Mouse (Mus musculus) liver, postnatal 0 days (tissue): ENCODE measurements around the gene Tmc4. TPM values are rescaled to one million over a fixed set of nuclear protein-coding genes. Genes with fewer than 3 reads are reported as not detected.
A peak's percentile ranks its signal among the peaks of the same experiment; 100 is the strongest.

Experiments
- ATAC-seq: fragments of 200-750 bp; cut with Nextera tagmentation; 2 replicates; pipeline ENCODE4 v1.8.0; 2017; ENCODE audit warnings: mild to moderate bottlenecking, moderate library complexity
- DNase-seq: peaks from one replicate; pipeline ENCODE4 v3.0.0-alpha.2; 2016
- H3K27ac ChIP-seq: fragments of 300-500 bp; sonication (generic); 2 replicates; pipeline ENCODE4 v1.5.1; 2014; ENCODE audit warnings: antibody characterized with exemption, moderate library complexity, mild to moderate bottlenecking, low read depth
- H3K27me3 ChIP-seq: fragments of 300-500 bp; sonication (generic); 2 replicates; pipeline ENCODE4 v1.6.1; 2014; ENCODE audit warnings: low read length, control low read depth, mixed read lengths; ENCODE audit not compliant: insufficient read depth
- H3K36me3 ChIP-seq: fragments of 300-500 bp; sonication (generic); replicated peaks from 2 replicates; pipeline ENCODE4 v1.6.1; 2014; ENCODE audit warnings: mild to moderate bottlenecking, control low read depth, low read length, moderate library complexity, mixed read lengths; ENCODE audit not compliant: insufficient read depth
- H3K4me1 ChIP-seq: fragments of 300-500 bp; sonication (generic); 2 replicates; pipeline ENCODE4 v1.6.1; 2014; ENCODE audit warnings: antibody characterized with exemption, mild to moderate bottlenecking, control low read depth; ENCODE audit not compliant: insufficient read depth
- H3K4me2 ChIP-seq: fragments of 300-500 bp; sonication (generic); 2 replicates; pipeline ENCODE4 v1.6.1; 2014; ENCODE audit warnings: low read depth, mild to moderate bottlenecking, low read length, moderate library complexity, mixed read lengths
- H3K4me3 ChIP-seq: fragments of 300-500 bp; sonication (generic); 2 replicates; pipeline ENCODE4 v1.5.1; 2014; ENCODE audit warnings: low read depth, low read length
- H3K9ac ChIP-seq: fragments of 300-500 bp; sonication (generic); replicated peaks from 2 replicates; pipeline ENCODE4 v1.6.1; 2014; ENCODE audit warnings: mild to moderate bottlenecking, moderate library complexity
- H3K9me3 ChIP-seq: fragments of 300-500 bp; sonication (generic); 2 replicates; pipeline ENCODE4 v1.6.1; 2016; ENCODE audit warnings: mild to moderate bottlenecking, control low read depth, low read length, mixed read lengths
- CTCF ChIP-seq: sonication (generic); IDR thresholded peaks from 2 replicates; pipeline ENCODE4 v1.5.1; 2016; ENCODE audit warnings: antibody characterized with exemption, low read depth
- EP300 ChIP-seq: IDR thresholded peaks from 2 replicates; pipeline ENCODE4 v1.6.1; 2016; ENCODE audit warnings: antibody characterized with exemption, low read depth, mild to moderate bottlenecking
- WGBS: fragments of 180-500 bp; shearing (Covaris S2); extraction: QIAGEN DNeasy Blood & Tissue Kit; methylation state at CpG from one replicate; pipeline ENCODE4 v1.1.7; 2014; ENCODE audit not compliant: insufficient replicate concordance; 5-methylcytosine and 5-hydroxymethylcytosine counted together
- polyA plus RNA-seq: library from polyadenylated mRNA; unstranded; fragments of >200 nt; fragmentation: Nextera tagmentation; extraction: Ambion mirVana; gene quantifications from 2 replicates; pipeline ENCODE4 v1.2.1, GENCODE M21; 2015

Tmc4 gene
- polyA plus RNA-seq, 1 experiment from 2014 or later, result 4.7 TPM

DNA sequence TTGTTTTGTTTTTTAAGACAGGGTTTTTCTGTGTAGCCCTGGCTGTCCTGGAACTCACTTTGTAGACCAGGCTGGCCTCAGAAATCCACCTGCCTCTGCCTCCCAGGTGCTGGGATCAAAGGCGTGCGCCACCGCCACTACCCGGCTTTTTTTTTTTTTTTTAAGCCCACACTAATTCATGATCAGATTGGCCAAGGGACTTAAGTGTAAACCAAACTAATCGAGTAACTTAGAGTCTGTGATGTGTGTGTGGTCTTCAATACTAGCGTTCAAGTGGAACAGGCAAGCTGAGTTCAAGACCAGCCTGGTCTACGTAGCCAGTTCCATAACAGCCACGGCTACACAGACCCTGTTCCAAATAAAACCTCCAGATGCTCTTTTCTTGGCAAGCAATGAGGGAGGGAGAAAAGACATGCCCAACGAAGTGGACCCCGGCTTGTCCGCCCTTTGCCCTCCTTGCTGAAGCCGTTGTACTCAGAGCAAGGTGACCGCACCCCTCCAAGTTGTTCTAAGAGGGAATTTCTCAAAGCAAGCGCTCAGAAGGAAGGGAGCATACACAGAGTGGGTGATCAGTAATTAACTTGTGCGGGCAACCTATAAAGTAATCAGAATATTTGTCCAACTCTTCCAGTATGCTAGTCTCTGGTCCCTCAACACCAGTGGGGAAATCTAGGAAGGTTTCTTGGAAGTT lies 12.7 kb downstream of the Tmc4 start:
- peaks cover 39% of the 10 kb centered on the region for H3K36me3 ChIP-seq
- H3K9me3 ChIP-seq, result no peaks in the 10 kb centered on the region
- peak overlapping the region; percentile 91 for H3K9ac ChIP-seq
- 20% methylated on average over 15 of the region's 15 CpGs for whole genome bisulfite sequencing
- H3K4me1 ChIP-seq, result peaks cover 19% of the 10 kb centered on the region
- TF ChIP-seq CTCF (no peak), EP300 (no peak)
- no peaks in the 10 kb centered on the region for H3K27me3 ChIP-seq
- H3K27ac ChIP-seq, result peak overlapping the region; percentile 95
- peak overlapping the region; percentile 91 for H3K4me2 ChIP-seq
- DNase-seq, result peak; percentile 40
- ATAC-seq, result peak; percentile 38
- peak overlapping the region; percentile 80 for H3K4me3 ChIP-seq

DNA sequence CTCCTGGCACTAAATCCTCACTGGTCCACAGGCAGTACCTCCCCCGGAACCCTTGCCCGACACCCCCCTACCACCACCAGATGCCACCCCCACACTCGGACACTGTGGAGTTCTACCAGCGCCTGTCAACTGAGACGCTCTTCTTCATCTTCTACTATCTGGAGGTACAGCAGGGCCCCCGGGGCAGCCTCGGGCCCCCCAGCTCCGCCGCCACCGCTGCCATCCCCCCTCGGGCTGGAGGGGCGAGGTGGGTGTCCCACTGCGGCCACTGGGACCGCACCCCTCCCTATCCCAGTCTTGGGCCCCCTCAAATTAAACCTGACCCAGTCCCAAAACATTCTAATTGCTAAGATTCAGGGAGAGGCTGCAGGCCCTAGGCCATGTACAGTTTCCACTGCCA lies 18.8 kb downstream of the Tmc4 start:
- TF ChIP-seq EP300 (no peak), CTCF (no peak)
- peaks cover 98% of the 10 kb centered on the region for H3K36me3 ChIP-seq
- DNase-seq (no peak), ATAC-seq (no peak)
- no peak overlapping the region for H3K4me2 ChIP-seq
- no peak overlapping the region for H3K9ac ChIP-seq
- no peak overlapping the region for H3K27ac ChIP-seq
- H3K4me3 ChIP-seq, result no peak overlapping the region
- 92% methylated on average over 12 of the region's 14 CpGs for WGBS
- peaks cover under 1% of the 10 kb centered on the region; the same call in 1 of the 2 replicates for H3K4me1 ChIP-seq
- H3K9me3 ChIP-seq, result no peaks in the 10 kb centered on the region
- H3K27me3 ChIP-seq, result no peaks in the 10 kb centered on the region

DNA sequence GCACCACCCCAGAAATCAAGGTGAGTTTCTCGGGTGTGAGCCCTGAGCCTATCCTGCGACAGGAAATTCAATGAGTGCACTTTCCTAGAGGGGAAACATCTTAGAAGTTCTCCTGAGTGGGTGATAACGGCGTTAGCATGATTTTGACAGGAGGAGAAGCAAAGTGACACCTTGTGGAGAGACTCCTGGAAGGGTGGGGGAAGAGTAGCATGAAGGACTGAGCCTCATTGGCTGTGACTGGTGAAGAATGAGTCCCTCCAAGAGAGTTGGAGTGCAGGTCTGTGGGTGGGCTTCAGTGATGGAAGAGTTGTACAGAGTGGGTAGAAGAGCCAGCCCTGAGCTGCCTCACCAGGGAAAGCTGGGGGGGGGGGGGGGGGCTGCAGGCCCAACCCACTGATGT lies 20.4 kb downstream of the Tmc4 start:
- Histone ChIP-seq H3K27ac (no peak overlapping the region), H3K4me3 (no peak overlapping the region), H3K9me3 (no peaks in the 10 kb centered on the region), H3K36me3 (peaks cover 98% of the 10 kb centered on the region), H3K9ac (no peak overlapping the region), H3K27me3 (no peaks in the 10 kb centered on the region), H3K4me2 (no peak overlapping the region), H3K4me1 (no peaks in the 10 kb centered on the region)
- ATAC-seq (no peak), DNase-seq (no peak)
- WGBS, result 91% methylated on average over 4 of the region's 4 CpGs
- TF ChIP-seq EP300 (no peak), CTCF (no peak)

DNA sequence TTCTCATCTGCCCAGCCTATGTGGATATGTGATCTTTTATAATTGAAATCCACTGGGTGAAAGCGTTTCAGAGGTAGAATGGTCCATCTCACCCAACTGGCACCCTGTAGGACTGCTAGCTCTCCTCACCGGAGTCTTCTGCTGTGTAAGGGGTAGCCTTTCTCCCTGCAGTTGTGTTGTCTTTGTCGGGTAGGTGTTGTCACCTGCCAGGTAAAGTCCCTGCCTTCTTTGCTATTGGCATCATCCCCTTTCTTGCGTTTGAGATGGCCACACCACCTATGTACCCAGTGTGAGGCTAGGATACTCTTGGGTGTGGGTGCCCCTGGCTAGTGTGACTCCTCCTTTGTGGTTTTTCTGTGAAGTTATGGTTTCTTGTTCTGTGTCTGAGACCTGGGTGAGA lies 30.7 kb downstream of the Tmc4 start:
- Histone ChIP-seq H3K4me1 (peaks cover 23% of the 10 kb centered on the region), H3K4me2 (peak overlapping the region; percentile 93), H3K9ac (peak overlapping the region; percentile 100), H3K4me3 (peak overlapping the region; percentile 100), H3K36me3 (peaks cover 22% of the 10 kb centered on the region), H3K9me3 (no peaks in the 10 kb centered on the region), H3K27me3 (no peaks in the 10 kb centered on the region), H3K27ac (peak overlapping the region; percentile 98; the same call in 1 of the 2 replicates)
- TF ChIP-seq CTCF, result no peak
- no peak for TF ChIP-seq EP300
- WGBS, result 51% methylated on average over 4 of the region's 4 CpGs
- ATAC-seq, result no peak
- no peak for DNase-seq

DNA sequence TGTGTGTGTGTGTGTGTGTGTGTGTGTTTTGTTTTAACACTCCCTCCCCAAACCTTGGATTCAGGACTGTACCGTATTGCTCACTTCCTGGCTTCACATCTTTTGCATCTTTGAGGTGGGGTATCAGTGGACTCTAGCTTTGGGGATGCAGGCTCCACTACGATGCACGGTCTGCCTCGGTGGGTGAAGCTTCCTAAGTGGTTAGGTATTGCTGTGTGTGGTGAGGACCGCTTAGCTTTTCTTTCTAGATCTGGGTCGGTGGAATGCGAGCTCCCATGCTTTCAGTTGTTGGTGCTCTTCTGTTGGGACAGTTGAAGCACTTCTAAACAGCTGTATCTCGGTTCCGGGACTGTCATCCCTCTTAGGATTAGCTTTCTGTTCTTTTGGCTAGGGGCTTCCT lies 31.2 kb downstream of the Tmc4 start:
- Histone ChIP-seq H3K9ac (peak overlapping the region; percentile 100), H3K36me3 (peaks cover 22% of the 10 kb centered on the region), H3K27me3 (no peaks in the 10 kb centered on the region), H3K27ac (peak overlapping the region; percentile 98), H3K4me3 (peak overlapping the region; percentile 100), H3K9me3 (no peaks in the 10 kb centered on the region), H3K4me1 (peaks cover 23% of the 10 kb centered on the region), H3K4me2 (peak overlapping the region; percentile 93)
- TF ChIP-seq EP300 (no peak), CTCF (no peak)
- DNase-seq (no peak), ATAC-seq (no peak)
- WGBS, result 10% methylated on average over 9 of the region's 9 CpGs

DNA sequence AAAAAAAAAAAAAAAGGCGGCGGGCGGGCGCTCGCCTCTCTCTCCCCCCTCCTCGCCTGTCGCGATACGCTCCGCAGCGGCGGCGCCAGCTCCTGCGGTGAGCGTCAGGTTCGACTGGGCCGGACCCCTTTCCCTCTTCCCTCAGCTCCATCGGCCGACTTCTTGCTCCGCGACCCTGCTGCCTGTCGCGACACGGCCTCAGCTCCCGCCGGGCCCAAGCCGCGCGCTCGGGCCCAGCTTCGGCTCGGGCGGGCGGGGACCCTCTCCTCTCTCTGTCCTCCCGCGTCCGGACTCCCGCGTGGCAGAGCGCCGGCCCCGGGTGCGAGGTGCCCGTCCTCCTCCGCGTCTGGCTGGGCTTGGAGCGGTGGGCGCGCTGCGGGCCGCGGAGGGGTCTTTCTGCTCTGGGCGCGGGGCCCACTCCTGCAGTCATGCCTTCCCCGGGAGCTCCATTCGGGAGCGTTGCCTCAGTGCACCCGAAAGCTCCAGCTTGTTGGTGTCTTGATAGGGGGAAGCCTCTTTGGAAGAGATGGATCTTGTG lies 31.8 kb downstream of the Tmc4 start:
- Histone ChIP-seq H3K27ac (peak overlapping the region; percentile 98), H3K9me3 (no peaks in the 10 kb centered on the region), H3K4me1 (peaks cover 23% of the 10 kb centered on the region), H3K27me3 (no peaks in the 10 kb centered on the region), H3K4me3 (peak overlapping the region; percentile 100), H3K36me3 (peaks cover 22% of the 10 kb centered on the region), H3K9ac (peak overlapping the region; percentile 100), H3K4me2 (peak overlapping the region; percentile 93)
- no peak for TF ChIP-seq CTCF
- no peak for TF ChIP-seq EP300
- no peak; the same call in 1 of the 2 replicates for ATAC-seq
- no peak for DNase-seq
- under 1% methylated on average over 41 of the region's 58 CpGs for WGBS
